Mouse (Mus musculus) hindbrain, embryonic 10.5 days (tissue): ENCODE measurements around the gene Prr23a2. TPM values are rescaled to one million over a fixed set of nuclear protein-coding genes. Genes with fewer than 3 reads are reported as not detected.
"Not testable (repeated sequence)": the region's sequence is repeated elsewhere in the genome, so short reads cannot be mapped to it uniquely, and the experiment has no call there.

ENCODE experiments used
- DNase-seq: peaks from one replicate; pipeline ENCODE4 v3.0.0-alpha.2; 2017; ENCODE audit warnings: low spot score
- H3K27ac ChIP-seq: fragments of 300-500 bp; sonication (generic); 2 replicates; pipeline ENCODE4 v1.5.1; 2016; ENCODE audit warnings: mild to moderate bottlenecking, moderate library complexity
- H3K27me3 ChIP-seq: fragments of 300-500 bp; sonication (generic); 2 replicates; pipeline ENCODE4 v1.6.1; 2016; ENCODE audit warnings: mild to moderate bottlenecking; ENCODE audit not compliant: poor library complexity, insufficient read depth, severe bottlenecking
- H3K36me3 ChIP-seq: fragments of 300-500 bp; sonication (generic); 2 replicates; pipeline ENCODE4 v1.6.1; 2016; ENCODE audit warnings: mild to moderate bottlenecking, moderate library complexity
- H3K4me1 ChIP-seq: fragments of 300-500 bp; sonication (generic); replicated peaks from 2 replicates; pipeline ENCODE4 v1.6.1; 2016; ENCODE audit warnings: mild to moderate bottlenecking
- H3K4me3 ChIP-seq: fragments of 300-500 bp; sonication (generic); 2 replicates; pipeline ENCODE4 v1.5.1; 2016; ENCODE audit warnings: mild to moderate bottlenecking, moderate library complexity
- H3K9me3 ChIP-seq: fragments of 300-500 bp; sonication (generic); 2 replicates; pipeline ENCODE4 v1.6.1; 2016; ENCODE audit warnings: mild to moderate bottlenecking, moderate library complexity
- WGBS: fragments of 180-500 bp; shearing (Covaris S2); methylation state at CpG from one replicate; pipeline ENCODE4 v1.1.7; 2016; 5-methylcytosine and 5-hydroxymethylcytosine counted together
- polyA plus RNA-seq: library from polyadenylated mRNA; unstranded; fragments of >200 nt; fragmentation: Nextera tagmentation; extraction: Ambion mirVana; gene quantifications from 2 replicates; pipeline ENCODE4 v1.2.1, GENCODE M21; 2016

Gene Prr23a2
- not detected in 2 replicates for polyA plus RNA-seq

- Histone ChIP-seq H3K4me1 (no peaks in the 10 kb centered on the region), H3K9me3 (no peaks in the 10 kb centered on the region), H3K27ac (no peak within 1 kb of the TSS), H3K27me3 (no peaks in the 10 kb centered on the region), H3K36me3 (no peaks in the 10 kb centered on the region), H3K4me3 (no peak within 1 kb of the TSS)
- WGBS: 74% methylated on average over 18 of the region's 18 CpGs
- DNase-seq: no peak
These were observed at the start of gene Prr23a2 for GRCm38 (mm10) chr9:98856210-98856609. Prr23a2 (plus strand) TSS chr9:98856494.

- Histone ChIP-seq H3K4me3 (no peak overlapping the region), H3K27ac (no peak overlapping the region), H3K4me1 (peaks cover 5% of the 10 kb centered on the region), H3K27me3 (no peaks in the 10 kb centered on the region), H3K36me3 (no peaks in the 10 kb centered on the region), H3K9me3 (no peaks in the 10 kb centered on the region)
- WGBS: 87% methylated on average over 8 of the region's 8 CpGs
- DNase-seq: no peak
These were observed 48.7 kb upstream of the Prr23a2 start for GRCm38 (mm10) chr9:98807631-98808030.

- H3K36me3 ChIP-seq, H3K27ac ChIP-seq, H3K27me3 ChIP-seq, H3K4me3 ChIP-seq, H3K9me3 ChIP-seq, H3K4me1 ChIP-seq: not testable (repeated sequence)
- 65% methylated on average over 2 of the region's 2 CpGs for WGBS
- DNase-seq: peak; percentile 39
These were observed 46.8 kb upstream of the Prr23a2 start for GRCm38 (mm10) chr9:98809526-98809925.

- no peak overlapping the region for H3K27ac ChIP-seq
- no peaks in the 10 kb centered on the region for H3K27me3 ChIP-seq
- no peaks in the 10 kb centered on the region for H3K9me3 ChIP-seq
- no peaks in the 10 kb centered on the region for H3K4me1 ChIP-seq
- 77% methylated on average over 3 of the region's 3 CpGs for WGBS
- DNase-seq: no peak
- no peaks in the 10 kb centered on the region for H3K36me3 ChIP-seq
- H3K4me3 ChIP-seq: no peak overlapping the region
These were observed 40.2 kb upstream of the Prr23a2 start for GRCm38 (mm10) chr9:98816066-98816465.

GRCm38 (mm10) chr9:98817592-98817991 is 38.7 kb upstream of the Prr23a2 start:
- no peaks in the 10 kb centered on the region for H3K36me3 ChIP-seq
- no peaks in the 10 kb centered on the region for H3K27me3 ChIP-seq
- H3K9me3 ChIP-seq: no peaks in the 10 kb centered on the region
- no peaks in the 10 kb centered on the region for H3K4me1 ChIP-seq
- 82% methylated on average over 7 of the region's 7 CpGs for WGBS
- no peak overlapping the region for H3K27ac ChIP-seq
- no peak overlapping the region for H3K4me3 ChIP-seq
- no peak for DNase-seq

GRCm38 (mm10) chr9:98818971-98819370 is 37.3 kb upstream of the Prr23a2 start:
- Histone ChIP-seq H3K27me3 (no peaks in the 10 kb centered on the region), H3K27ac (no peak overlapping the region), H3K4me3 (no peak overlapping the region), H3K36me3 (no peaks in the 10 kb centered on the region), H3K9me3 (no peaks in the 10 kb centered on the region), H3K4me1 (no peaks in the 10 kb centered on the region)
- WGBS: 75% methylated on average over 5 of the region's 5 CpGs
- DNase-seq: no peak

- Histone ChIP-seq H3K36me3 (no peaks in the 10 kb centered on the region), H3K4me3 (no peak overlapping the region), H3K4me1 (no peaks in the 10 kb centered on the region), H3K27ac (no peak overlapping the region), H3K27me3 (no peaks in the 10 kb centered on the region), H3K9me3 (no peaks in the 10 kb centered on the region)
- WGBS: 88% methylated on average over 2 of the region's 2 CpGs
- DNase-seq: no peak
These were observed 36.8 kb upstream of the Prr23a2 start for GRCm38 (mm10) chr9:98819481-98819880.

- WGBS: 85% methylated on average over 4 of the region's 4 CpGs
- no peaks in the 10 kb centered on the region for H3K36me3 ChIP-seq
These were observed 35.8 kb upstream of the Prr23a2 start for GRCm38 (mm10) chr9:98820461-98820860.

GRCm38 (mm10) chr9:98821067-98821466 is 35.2 kb upstream of the Prr23a2 start:
- no peaks in the 10 kb centered on the region for H3K27me3 ChIP-seq
- no peak overlapping the region for H3K27ac ChIP-seq
- no peaks in the 10 kb centered on the region for H3K4me1 ChIP-seq
- no peaks in the 10 kb centered on the region for H3K9me3 ChIP-seq
- no peaks in the 10 kb centered on the region for H3K36me3 ChIP-seq
- no peak for DNase-seq
- no peak overlapping the region for H3K4me3 ChIP-seq

More at GRCm38 (mm10) chr9:98820461-98820860, 35.8 kb upstream of the Prr23a2 start:
- Histone ChIP-seq H3K27ac (no peak overlapping the region), H3K27me3 (no peaks in the 10 kb centered on the region), H3K4me3 (no peak overlapping the region), H3K9me3 (no peaks in the 10 kb centered on the region), H3K4me1 (no peaks in the 10 kb centered on the region)
- no peak for DNase-seq

GRCm38 (mm10) chr9:98823805-98824204 is 32.5 kb upstream of the Prr23a2 start:
- Histone ChIP-seq H3K27ac (no peak overlapping the region), H3K27me3 (no peaks in the 10 kb centered on the region), H3K36me3 (no peaks in the 10 kb centered on the region), H3K9me3 (no peaks in the 10 kb centered on the region), H3K4me3 (no peak overlapping the region), H3K4me1 (no peaks in the 10 kb centered on the region)
- WGBS: 89% methylated on average over 7 of the region's 7 CpGs
- DNase-seq: no peak

GRCm38 (mm10) chr9:98829508-98829907 is 26.8 kb upstream of the Prr23a2 start:
- Histone ChIP-seq H3K4me1 (0 out of 2 replicates have a peak, but pooled peaks cover 7% of the 10 kb centered on the region), H3K36me3 (no peaks in the 10 kb centered on the region), H3K4me3 (no peak overlapping the region), H3K27me3 (no peaks in the 10 kb centered on the region), H3K9me3 (no peaks in the 10 kb centered on the region), H3K27ac (no peak overlapping the region)
- DNase-seq: no peak
- WGBS: 59% methylated on average over 5 of the region's 5 CpGs

GRCm38 (mm10) chr9:98837537-98838074 is 18.7 kb upstream of the Prr23a2 start:
- WGBS: 76% methylated on average over 7 of the region's 7 CpGs
- Histone ChIP-seq H3K27ac (no peak overlapping the region), H3K4me1 (peaks cover 12% of the 10 kb centered on the region; the same call in 1 of the 2 replicates), H3K27me3 (peaks cover 7% of the 10 kb centered on the region), H3K9me3 (peaks cover 8% of the 10 kb centered on the region), H3K4me3 (no peak overlapping the region), H3K36me3 (no peaks in the 10 kb centered on the region)
- no peak for DNase-seq

GRCm38 (mm10) chr9:98842117-98842516 is 14.2 kb upstream of the Prr23a2 start, which contains the start of gene Prr23a1:
Prr23a1 (plus strand) TSS chr9:98842503.
- 58% methylated on average over 22 of the region's 22 CpGs for WGBS
- DNase-seq: no peak
- peaks cover 8% of the 10 kb centered on the region for H3K9me3 ChIP-seq
- H3K4me3 ChIP-seq: peak within 1 kb of the TSS; percentile 35
- no peaks in the 10 kb centered on the region for H3K36me3 ChIP-seq
- H3K27me3 ChIP-seq: peaks cover 14% of the 10 kb centered on the region
- peaks cover 5% of the 10 kb centered on the region; the same call in 1 of the 2 replicates for H3K4me1 ChIP-seq
- no peak within 1 kb of the TSS for H3K27ac ChIP-seq

- Histone ChIP-seq H3K36me3 (no peaks in the 10 kb centered on the region), H3K27ac (no peak overlapping the region), H3K9me3 (0 out of 2 replicates have a peak, but pooled peaks cover 9% of the 10 kb centered on the region), H3K4me1 (no peaks in the 10 kb centered on the region; the same call in 1 of the 2 replicates), H3K4me3 (no peak overlapping the region), H3K27me3 (peaks cover 17% of the 10 kb centered on the region)
- WGBS: 74% methylated on average over 3 of the region's 3 CpGs
- no peak for DNase-seq
These were observed 7.2 kb downstream of the Prr23a2 start for GRCm38 (mm10) chr9:98863463-98863862.
